Mouse (Mus musculus): ENCODE results near the gene Lbx1. TPM values are rescaled to one million over a fixed set of nuclear protein-coding genes. Genes with fewer than 3 reads are reported as not detected.

The Lbx1 gene
- polyA plus RNA-seq, 1 experiment from 2014 or later: not detected

DNA sequence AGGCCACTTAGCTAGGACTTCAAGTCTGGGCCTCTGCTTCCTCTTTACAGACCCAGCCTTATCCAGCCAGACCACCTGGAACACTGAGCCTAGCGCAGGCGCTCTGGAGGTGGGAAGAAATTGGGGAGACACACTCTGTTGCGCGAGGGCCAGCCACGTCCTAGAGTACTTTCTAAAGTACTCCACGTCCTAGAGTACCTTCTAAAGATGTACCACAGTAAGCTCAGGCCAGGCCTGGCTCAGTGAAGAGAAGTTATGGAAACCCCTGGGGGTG, 11.4 kb downstream of the Lbx1 start:
- ATAC-seq (ENCODE audit: insufficient number of reproducible peaks, insufficient read depth, low FRiP score, low read depth): no peak
- Histone ChIP-seq H3K36me3 (ENCODE audit: control insufficient read depth, insufficient read depth, low read length) (no peaks in the 10 kb centered on the region), H3K4me3 (ENCODE audit: control insufficient read depth in 1 of 2, insufficient read depth in 1 of 2, low read depth in 1 of 2, low read length in 2 of 2) (peak overlapping the region in 1 of 2 experiments; percentile 25; a peak in 1 of 4 replicates), H3K27me3 (ENCODE audit: control insufficient read depth, insufficient read depth, low read length) (peaks cover 84% of the 10 kb centered on the region), H3K27ac (replicated peaks in 1 of 2; ENCODE audit: control insufficient read depth in 1 of 2, insufficient read depth in 1 of 2, low read depth in 2 of 2, low read length in 2 of 2) (no peak overlapping the region), H3K4me1 (ENCODE audit: control insufficient read depth in 2 of 2, insufficient read depth in 2 of 2, low read length in 2 of 2) (peaks cover 0 to 8% of the 10 kb centered on the region in 2 experiments; a peak in 2 of 4 replicates), H3K9me3 (ENCODE audit: control insufficient read depth, low read length) (no peaks in the 10 kb centered on the region), H3K9ac (ENCODE audit: low read length) (no peak overlapping the region), H3K4me2 (ENCODE audit: low read length) (peak overlapping the region; percentile 58)
- WGBS: 3% methylated on average over 6 of the region's 6 CpGs

DNA sequence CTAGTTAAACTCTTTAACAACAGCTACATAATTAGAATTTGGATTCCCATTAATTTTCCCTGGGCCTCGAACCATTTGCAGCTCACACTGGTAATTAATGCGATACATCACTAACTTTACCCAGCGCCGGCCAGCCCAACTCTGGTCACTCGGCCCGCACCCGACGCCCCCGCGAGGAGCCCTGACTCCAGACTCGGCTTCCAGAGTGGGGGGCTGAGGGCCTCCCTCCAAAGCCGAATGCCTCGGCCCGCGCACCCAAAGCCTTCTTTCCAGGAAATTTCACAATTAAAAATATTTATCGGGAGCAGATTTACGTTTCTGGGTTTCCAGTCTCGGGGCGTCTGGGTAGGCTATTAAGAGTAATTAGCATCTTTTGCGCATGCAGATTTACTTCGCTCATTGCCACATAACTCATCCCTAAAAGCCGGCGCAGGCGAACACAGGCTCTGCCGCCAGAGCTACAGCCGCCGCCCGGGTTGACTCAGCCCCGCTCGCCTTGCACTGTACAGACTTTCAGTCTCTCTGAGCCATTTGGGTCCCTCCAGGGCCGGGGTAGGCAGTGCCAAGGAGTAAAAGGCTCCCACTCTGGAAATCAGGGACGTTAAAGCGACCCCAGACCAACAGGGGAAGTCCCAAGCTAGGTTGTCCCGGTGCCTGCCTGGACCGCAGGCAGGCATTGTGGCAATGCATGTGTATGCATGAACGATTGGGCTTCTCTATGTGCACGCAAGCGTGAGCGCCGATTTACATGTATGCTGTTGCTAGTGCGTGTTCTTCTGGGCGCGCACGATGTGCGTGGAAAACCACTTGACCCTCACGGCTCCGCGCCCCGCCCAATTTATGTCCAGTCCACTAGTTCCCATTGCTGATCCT, 12.0 kb downstream of the Lbx1 start:
- Histone ChIP-seq H3K27ac (replicated peaks in 1 of 2; ENCODE audit: control insufficient read depth in 1 of 2, insufficient read depth in 1 of 2, low read depth in 2 of 2, low read length in 2 of 2) (no peak overlapping the region), H3K9me3 (ENCODE audit: control insufficient read depth, low read length) (no peaks in the 10 kb centered on the region), H3K27me3 (ENCODE audit: control insufficient read depth, insufficient read depth, low read length) (peaks cover 79% of the 10 kb centered on the region), H3K9ac (ENCODE audit: low read length) (no peak overlapping the region), H3K4me1 (ENCODE audit: control insufficient read depth in 2 of 2, insufficient read depth in 2 of 2, low read length in 2 of 2) (peaks cover 0 to 5% of the 10 kb centered on the region in 2 experiments; a peak in 2 of 4 replicates), H3K36me3 (ENCODE audit: control insufficient read depth, insufficient read depth, low read length) (no peaks in the 10 kb centered on the region), H3K4me3 (ENCODE audit: control insufficient read depth in 1 of 2, insufficient read depth in 1 of 2, low read depth in 1 of 2, low read length in 2 of 2) (peak overlapping the region; percentile 25 to 31), H3K4me2 (ENCODE audit: low read length) (peak overlapping the region; percentile 58)
- WGBS: 3% methylated on average over 49 of the region's 49 CpGs
- no peak for ATAC-seq (ENCODE audit: insufficient number of reproducible peaks, insufficient read depth, low FRiP score, low read depth)

DNA sequence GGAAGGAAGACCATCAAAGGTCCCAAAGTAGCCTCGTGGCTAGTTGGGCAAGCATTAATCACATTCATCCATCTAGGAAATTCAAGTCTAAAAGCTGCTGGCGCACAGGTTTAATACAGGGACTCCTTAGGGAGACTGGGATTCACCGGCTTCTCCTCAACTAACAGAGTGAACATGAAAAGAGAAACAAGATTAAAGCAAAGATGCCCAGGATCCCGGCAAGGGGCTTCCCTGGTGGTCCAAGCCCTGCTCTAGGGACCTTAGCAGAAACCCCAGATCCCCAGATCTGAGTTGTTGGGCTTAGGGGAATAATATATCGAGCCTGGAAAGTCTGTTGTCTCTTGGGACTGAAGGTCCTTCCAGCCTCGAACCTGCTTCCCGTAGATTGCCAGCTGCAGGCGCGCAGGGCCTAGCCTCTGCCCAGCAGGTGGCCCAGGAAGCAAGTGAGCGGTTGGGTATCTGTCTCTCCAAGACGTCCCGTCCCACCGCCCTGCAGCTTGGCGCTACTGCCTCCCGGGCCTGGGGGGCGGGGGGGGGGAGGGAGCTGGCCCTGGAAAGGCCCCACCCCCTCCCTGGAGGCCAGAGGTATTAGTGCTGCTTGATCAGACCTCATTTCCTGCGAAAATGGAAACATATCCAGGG, 13.3 kb downstream of the Lbx1 start:
- peaks cover 73% of the 10 kb centered on the region for H3K27me3 ChIP-seq (ENCODE audit: control insufficient read depth, insufficient read depth, low read length)
- 5% methylated on average over 17 of the region's 17 CpGs for WGBS

DNA sequence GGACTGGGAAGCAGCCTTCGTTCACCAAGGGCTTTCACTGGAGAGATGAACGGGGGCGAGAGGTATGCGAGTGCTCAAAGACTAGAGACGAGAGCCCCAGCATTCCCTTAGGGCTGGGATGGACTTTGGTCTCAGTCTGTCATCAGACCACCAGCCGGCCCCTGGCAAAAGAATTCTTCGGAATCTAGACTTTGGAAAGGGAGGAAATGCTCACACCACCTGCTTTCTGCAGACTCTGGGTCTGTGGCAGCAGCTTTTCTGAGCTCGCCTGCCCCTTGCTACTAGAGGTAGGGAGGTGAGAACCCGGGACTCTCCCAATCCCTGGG, 14.2 kb downstream of the Lbx1 start:
- Histone ChIP-seq H3K36me3 (ENCODE audit: control insufficient read depth, insufficient read depth, low read length) (no peaks in the 10 kb centered on the region), H3K4me1 (ENCODE audit: control insufficient read depth in 2 of 2, insufficient read depth in 2 of 2, low read length in 2 of 2) (peaks cover 0 to 5% of the 10 kb centered on the region in 2 experiments; a peak in 2 of 4 replicates), H3K9ac (ENCODE audit: low read length) (peak overlapping the region; percentile 46), H3K4me3 (ENCODE audit: control insufficient read depth in 1 of 2, insufficient read depth in 1 of 2, low read depth in 1 of 2, low read length in 2 of 2) (peak overlapping the region; percentile 18 to 36), H3K9me3 (ENCODE audit: control insufficient read depth, low read length) (no peaks in the 10 kb centered on the region), H3K27ac (replicated peaks in 1 of 2; ENCODE audit: control insufficient read depth in 1 of 2, insufficient read depth in 1 of 2, low read depth in 2 of 2, low read length in 2 of 2) (no peak overlapping the region), H3K4me2 (ENCODE audit: low read length) (peak overlapping the region; percentile 76), H3K27me3 (ENCODE audit: control insufficient read depth, insufficient read depth, low read length) (peaks cover 65% of the 10 kb centered on the region)
- no peak for ATAC-seq (ENCODE audit: insufficient number of reproducible peaks, insufficient read depth, low FRiP score, low read depth)
- WGBS: 5% methylated on average over 9 of the region's 9 CpGs

More for the DNA sequence above, 13.3 kb downstream of the Lbx1 start:
- peaks cover 0 to 5% of the 10 kb centered on the region in 2 experiments; a peak in 2 of 4 replicates for H3K4me1 ChIP-seq (ENCODE audit: control insufficient read depth in 2 of 2, insufficient read depth in 2 of 2, low read length in 2 of 2)
- no peaks in the 10 kb centered on the region for H3K36me3 ChIP-seq (ENCODE audit: control insufficient read depth, insufficient read depth, low read length)
- no peak overlapping the region for H3K27ac ChIP-seq (replicated peaks in 1 of 2; ENCODE audit: control insufficient read depth in 1 of 2, insufficient read depth in 1 of 2, low read depth in 2 of 2, low read length in 2 of 2)
- H3K9me3 ChIP-seq (ENCODE audit: control insufficient read depth, low read length): no peaks in the 10 kb centered on the region
- H3K4me2 ChIP-seq (ENCODE audit: low read length): no peak overlapping the region
- H3K9ac ChIP-seq (ENCODE audit: low read length): no peak overlapping the region
- H3K4me3 ChIP-seq (ENCODE audit: control insufficient read depth in 1 of 2, insufficient read depth in 1 of 2, low read depth in 1 of 2, low read length in 2 of 2): no peak overlapping the region
- ATAC-seq (ENCODE audit: insufficient number of reproducible peaks, insufficient read depth, low FRiP score, low read depth): no peak

DNA sequence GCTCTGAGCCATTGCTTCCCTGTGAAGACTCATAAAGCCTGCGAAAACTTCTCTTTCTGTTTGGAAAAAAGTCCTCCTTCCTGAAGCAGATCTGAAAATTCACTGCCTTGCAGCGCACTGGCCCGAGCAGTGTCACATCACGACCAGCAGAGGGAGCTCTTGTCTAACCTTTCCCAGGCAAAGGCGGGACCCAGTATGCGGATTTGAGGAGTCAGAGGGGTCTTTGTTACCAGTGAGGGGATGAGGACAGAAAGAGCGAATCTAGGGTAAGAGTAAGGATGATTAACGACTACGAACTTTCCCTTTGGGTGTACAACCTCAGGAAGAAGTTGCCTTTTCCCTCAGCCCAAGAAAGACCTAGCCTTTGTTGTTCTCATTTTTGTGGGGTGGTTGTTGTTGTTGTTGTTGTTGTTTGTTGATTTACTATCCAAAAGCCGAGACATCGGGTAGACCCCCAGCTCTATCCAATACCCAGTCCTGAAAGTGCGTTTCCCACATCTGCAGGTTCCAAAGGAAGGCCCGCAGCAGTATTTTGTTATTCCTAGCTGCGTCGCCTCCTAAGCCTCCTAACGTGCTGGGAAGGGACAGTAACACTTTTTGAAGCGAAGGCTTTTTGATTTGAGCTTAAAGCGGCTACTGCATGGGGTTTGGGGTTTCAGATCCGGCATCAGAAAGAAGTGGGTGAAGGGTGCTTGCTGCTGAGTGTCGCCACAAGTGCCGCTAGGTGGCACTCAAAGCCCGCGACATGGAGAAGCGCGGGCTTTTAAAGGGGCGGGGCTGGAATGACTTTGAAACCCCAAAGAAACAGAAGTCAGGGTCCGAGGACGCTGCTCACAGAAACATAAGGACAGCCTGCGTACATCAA, 14.8 kb downstream of the Lbx1 start:
- Histone ChIP-seq H3K27ac (replicated peaks in 1 of 2; ENCODE audit: control insufficient read depth in 1 of 2, insufficient read depth in 1 of 2, low read depth in 2 of 2, low read length in 2 of 2) (no peak overlapping the region), H3K36me3 (ENCODE audit: control insufficient read depth, insufficient read depth, low read length) (no peaks in the 10 kb centered on the region), H3K4me1 (ENCODE audit: control insufficient read depth in 2 of 2, insufficient read depth in 2 of 2, low read length in 2 of 2) (peaks cover 0 to 5% of the 10 kb centered on the region in 2 experiments; a peak in 2 of 4 replicates), H3K9me3 (ENCODE audit: control insufficient read depth, low read length) (no peaks in the 10 kb centered on the region), H3K27me3 (ENCODE audit: control insufficient read depth, insufficient read depth, low read length) (peaks cover 60% of the 10 kb centered on the region), H3K9ac (ENCODE audit: low read length) (peak overlapping the region; percentile 47), H3K4me2 (ENCODE audit: low read length) (peak overlapping the region; percentile 76), H3K4me3 (ENCODE audit: control insufficient read depth in 1 of 2, insufficient read depth in 1 of 2, low read depth in 1 of 2, low read length in 2 of 2) (peak overlapping the region; percentile 21 to 36)
- WGBS: 2% methylated on average over 29 of the region's 29 CpGs
- ATAC-seq (ENCODE audit: insufficient number of reproducible peaks, insufficient read depth, low FRiP score, low read depth): no peak

DNA sequence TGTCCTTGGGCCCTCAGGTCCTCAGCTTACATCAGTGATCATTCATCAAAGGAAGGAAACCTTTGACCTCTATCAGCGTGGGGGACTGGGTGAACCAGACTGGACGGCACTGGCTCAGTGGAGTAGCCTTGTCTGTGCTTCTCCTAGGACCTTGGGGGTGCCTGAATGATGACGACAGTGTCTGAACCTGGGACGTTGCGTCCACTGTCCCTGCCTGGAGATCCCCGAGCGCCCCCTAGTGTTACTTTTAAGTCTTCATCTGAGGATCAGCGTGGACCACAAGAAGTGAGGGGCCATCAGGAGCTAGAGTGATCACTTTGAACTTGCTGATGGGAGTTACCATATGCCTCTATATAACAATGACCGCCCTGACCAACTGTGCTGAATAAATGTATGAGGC, 19.4 kb downstream of the Lbx1 start:
- 3% methylated on average over 9 of the region's 9 CpGs for WGBS
- ATAC-seq (ENCODE audit: insufficient number of reproducible peaks, insufficient read depth, low FRiP score, low read depth): no peak
- Histone ChIP-seq H3K9ac (ENCODE audit: low read length) (no peak overlapping the region), H3K9me3 (ENCODE audit: control insufficient read depth, low read length) (no peaks in the 10 kb centered on the region), H3K4me3 (ENCODE audit: control insufficient read depth in 1 of 2, insufficient read depth in 1 of 2, low read depth in 1 of 2, low read length in 2 of 2) (no peak overlapping the region), H3K4me1 (ENCODE audit: control insufficient read depth in 2 of 2, insufficient read depth in 2 of 2, low read length in 2 of 2) (peaks cover 0 to 5% of the 10 kb centered on the region in 2 experiments; a peak in 2 of 4 replicates), H3K36me3 (ENCODE audit: control insufficient read depth, insufficient read depth, low read length) (no peaks in the 10 kb centered on the region), H3K4me2 (ENCODE audit: low read length) (no peak overlapping the region), H3K27me3 (ENCODE audit: control insufficient read depth, insufficient read depth, low read length) (peaks cover 16% of the 10 kb centered on the region), H3K27ac (replicated peaks in 1 of 2; ENCODE audit: control insufficient read depth in 1 of 2, insufficient read depth in 1 of 2, low read depth in 2 of 2, low read length in 2 of 2) (no peak overlapping the region)

DNA sequence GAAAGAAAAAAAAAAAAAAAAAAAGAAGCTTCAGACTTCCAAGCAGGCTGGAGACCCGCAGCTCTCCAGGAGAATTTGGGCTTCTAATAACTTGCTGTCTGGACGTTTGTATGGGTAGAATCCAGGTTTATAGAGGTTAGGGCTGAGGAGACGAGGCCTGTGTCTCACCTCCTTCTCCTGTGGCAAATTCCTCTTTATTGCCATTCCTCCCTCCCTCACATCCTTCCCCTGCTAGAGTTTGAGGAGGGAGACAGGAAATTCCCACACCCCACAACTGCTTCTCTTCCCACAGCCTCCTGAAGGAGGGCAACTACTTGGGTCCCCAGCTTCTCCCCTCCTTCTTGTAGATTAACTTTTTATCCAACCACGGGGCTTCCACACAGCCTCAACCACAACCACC, 20.2 kb downstream of the Lbx1 start:
- H3K4me3 ChIP-seq (ENCODE audit: control insufficient read depth in 1 of 2, insufficient read depth in 1 of 2, low read depth in 1 of 2, low read length in 2 of 2): no peak overlapping the region
- peaks cover 15% of the 10 kb centered on the region for H3K27me3 ChIP-seq (ENCODE audit: control insufficient read depth, insufficient read depth, low read length)
- no peaks in the 10 kb centered on the region for H3K4me1 ChIP-seq (ENCODE audit: control insufficient read depth in 2 of 2, insufficient read depth in 2 of 2, low read length in 2 of 2)
- H3K9me3 ChIP-seq (ENCODE audit: control insufficient read depth, low read length): no peaks in the 10 kb centered on the region
- 62% methylated on average over 4 of the region's 4 CpGs for WGBS
- ATAC-seq (ENCODE audit: insufficient number of reproducible peaks, insufficient read depth, low FRiP score, low read depth): no peak
- H3K36me3 ChIP-seq (ENCODE audit: control insufficient read depth, insufficient read depth, low read length): no peaks in the 10 kb centered on the region
- H3K4me2 ChIP-seq (ENCODE audit: low read length): no peak overlapping the region
- H3K27ac ChIP-seq (replicated peaks in 1 of 2; ENCODE audit: control insufficient read depth in 1 of 2, insufficient read depth in 1 of 2, low read depth in 2 of 2, low read length in 2 of 2): no peak overlapping the region
- no peak overlapping the region for H3K9ac ChIP-seq (ENCODE audit: low read length)

All from heart, embryonic 14.5 days (tissue).